Mouse (Mus musculus) retina, postnatal 7 days (tissue): Measurements from ENCODE around the gene H6pd.

Experiments
- DNase-seq: peaks from one replicate; pipeline ENCODE4 v3.0.0-alpha.2; 2012; ENCODE audit warnings: low read depth, low spot score

The H6pd gene

GRCm38 (mm10) chr4:149944214-149944613 lies 64.6 kb downstream of the H6pd start:
- DNase-seq: no peak

- no peak for DNase-seq
Measured at GRCm38 (mm10) chr4:149942831-149943741, 65.7 kb downstream of the H6pd start.

GRCm38 (mm10) chr4:149941067-149941755 lies 67.6 kb downstream of the H6pd start:
- DNase-seq: no peak

- DNase-seq: no peak
Measured at GRCm38 (mm10) chr4:149938701-149939100, 70.1 kb downstream of the H6pd start.

GRCm38 (mm10) chr4:149936921-149937320 lies 71.9 kb downstream of the H6pd start:
- no peak for DNase-seq

- no peak for DNase-seq
Measured at GRCm38 (mm10) chr4:149935470-149935869, 73.4 kb downstream of the H6pd start.

GRCm38 (mm10) chr4:149933519-149934245 lies 75.1 kb downstream of the H6pd start:
- no peak for DNase-seq

GRCm38 (mm10) chr4:149933025-149933424 lies 75.8 kb downstream of the H6pd start:
- DNase-seq: no peak

GRCm38 (mm10) chr4:149932108-149932815 lies 76.6 kb downstream of the H6pd start:
- DNase-seq: no peak

- DNase-seq: no peak
Measured at GRCm38 (mm10) chr4:149930755-149931154, 78.1 kb downstream of the H6pd start.
